Mouse (Mus musculus): ENCODE data around the gene Fam160a2.
"Not testable (repeated sequence)": the region's sequence is repeated elsewhere in the genome, so short reads cannot be mapped to it uniquely, and the experiment has no call there.

Fam160a2 gene

DNA sequence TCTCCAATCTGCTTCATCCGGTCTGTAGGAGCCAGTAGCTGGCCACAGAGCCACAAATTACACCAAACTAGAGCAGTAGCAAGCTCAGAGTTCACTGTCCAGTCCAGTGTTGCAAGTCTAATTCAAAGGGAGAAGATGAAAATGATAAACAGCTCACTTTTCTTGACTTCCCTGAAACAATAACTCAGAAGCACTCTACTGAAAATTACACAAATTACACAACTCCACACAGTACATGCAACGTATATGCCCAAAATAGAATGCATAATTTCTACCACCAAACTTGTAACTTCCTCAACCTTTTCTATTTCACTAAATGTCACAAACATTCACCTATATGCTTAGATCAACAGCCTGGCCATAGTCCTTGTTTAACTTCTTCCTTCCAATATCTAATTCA lies 9.6 kb downstream of the Fam160a2 start:
- no peak for DNase-seq

- no peak for DNase-seq
These were observed 12.2 kb downstream of the Fam160a2 start for GRCm38 (mm10) chr7:105387696-105388095.

DNA sequence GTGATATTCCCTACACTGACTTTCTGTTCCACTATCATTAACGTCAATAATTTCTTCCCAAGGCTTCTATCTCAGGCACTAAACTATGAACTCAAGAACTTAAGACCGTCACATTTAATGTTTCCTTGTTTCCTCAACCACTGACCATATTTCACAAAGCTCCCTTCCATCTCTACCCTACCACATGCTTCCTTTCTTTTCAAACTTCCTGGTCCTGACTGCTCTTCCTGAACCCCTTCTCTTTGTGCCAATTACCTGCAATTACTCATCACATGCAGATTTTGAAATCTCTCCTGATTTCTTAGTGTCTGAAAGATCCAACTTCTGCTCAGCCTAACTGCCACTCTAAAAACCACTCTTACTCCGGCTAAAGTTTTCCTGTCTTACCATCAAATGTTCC lies 19.5 kb downstream of the Fam160a2 start:
- peak; percentile 11 for DNase-seq

GRCm38 (mm10) chr7:105374866-105375265 lies 25.0 kb downstream of the Fam160a2 start, which contains the start of gene Gm5901:
Gene Gm5901, plus strand, starts transcription at chr7:105375038.
- peak; percentile 80 for DNase-seq

- DNase-seq, result no peak
These were observed 25.9 kb downstream of the Fam160a2 start for GRCm38 (mm10) chr7:105373976-105374375.

GRCm38 (mm10) chr7:105373509-105373908 lies 26.3 kb downstream of the Fam160a2 start:
- peak; percentile 93 for DNase-seq

DNA sequence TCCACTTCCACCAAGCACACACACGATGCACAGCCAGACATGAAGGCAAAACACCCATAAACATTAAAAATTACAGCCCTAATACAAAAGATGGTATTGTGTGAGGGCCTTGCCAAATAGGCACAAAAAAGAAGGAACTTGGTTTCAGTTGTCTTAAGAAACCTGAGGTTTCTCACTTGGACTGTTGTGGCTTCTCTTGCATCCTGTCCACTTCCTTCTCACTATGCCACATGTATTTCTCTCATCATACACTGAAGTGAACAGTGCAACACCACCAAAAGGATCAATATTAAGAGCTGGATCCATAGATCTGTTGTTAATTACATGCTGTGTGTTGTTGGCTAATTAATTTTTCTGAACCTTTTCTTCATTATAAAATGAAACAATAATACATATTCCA lies 26.9 kb downstream of the Fam160a2 start:
- no peak for DNase-seq

DNA sequence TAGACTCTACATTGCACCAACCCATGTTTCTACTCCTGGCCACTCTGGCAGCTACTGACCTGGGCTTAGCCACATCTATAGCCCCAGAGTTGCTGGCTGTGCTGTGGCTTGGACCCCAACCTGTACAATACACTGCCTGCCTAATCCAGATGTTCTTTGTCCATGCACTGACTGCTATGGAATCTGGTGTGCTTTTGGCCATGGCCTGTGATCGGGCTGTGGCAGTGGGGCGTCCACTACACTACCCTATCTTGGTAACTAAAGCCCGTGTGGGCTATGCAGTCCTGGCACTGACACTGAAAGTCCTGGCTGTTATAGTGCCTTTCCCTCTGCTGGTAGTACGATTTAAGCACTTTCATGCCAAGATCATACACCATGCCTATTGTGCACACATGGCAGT lies 31.3 kb downstream of the Fam160a2 start:
- DNase-seq, result peak; percentile 85

DNA sequence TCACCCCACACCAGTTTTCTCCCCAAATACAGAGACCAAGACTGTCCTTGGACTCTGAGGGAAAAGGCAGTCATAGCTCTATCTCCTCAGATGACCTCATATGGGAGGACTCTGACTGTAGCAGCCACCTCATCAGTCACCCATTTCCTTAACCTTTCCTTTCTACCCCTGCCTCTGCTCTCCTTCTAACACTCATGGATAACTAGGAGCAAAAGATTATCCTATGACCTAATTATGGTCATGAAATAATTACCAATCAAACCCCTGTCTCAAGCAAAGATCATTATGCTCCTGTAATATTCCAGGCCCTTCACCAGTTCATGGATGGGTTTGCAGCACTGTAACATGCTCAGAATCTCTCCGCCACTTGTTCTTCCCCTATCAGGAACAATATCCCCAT lies 31.9 kb downstream of the Fam160a2 start, which contains the start of gene Olfr692:
TSS of gene Olfr692 (plus strand) at position 301 of the 400 bp plus-strand sequence.
- DNase-seq, result peak; percentile 25

DNA sequence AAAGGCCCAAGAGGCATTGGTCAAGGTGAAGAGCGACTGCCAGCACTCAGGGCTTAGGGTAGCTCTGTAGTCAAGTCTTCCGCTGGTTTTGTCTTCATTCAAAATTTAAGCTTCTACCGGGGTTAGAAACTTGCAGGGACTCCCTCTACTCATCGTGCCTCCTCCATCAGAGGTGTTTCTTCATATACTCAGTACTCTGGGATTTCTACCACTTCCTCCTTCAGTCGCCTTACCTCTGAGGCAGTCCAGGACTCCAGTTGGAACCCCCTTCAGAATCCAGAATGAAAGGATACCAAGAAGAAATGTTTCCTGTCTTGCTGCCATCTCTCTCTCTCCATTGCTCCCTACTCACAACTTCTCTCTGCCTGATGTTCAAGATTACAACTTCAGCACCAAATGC lies 32.6 kb downstream of the Fam160a2 start:
- DNase-seq, result no peak

DNA sequence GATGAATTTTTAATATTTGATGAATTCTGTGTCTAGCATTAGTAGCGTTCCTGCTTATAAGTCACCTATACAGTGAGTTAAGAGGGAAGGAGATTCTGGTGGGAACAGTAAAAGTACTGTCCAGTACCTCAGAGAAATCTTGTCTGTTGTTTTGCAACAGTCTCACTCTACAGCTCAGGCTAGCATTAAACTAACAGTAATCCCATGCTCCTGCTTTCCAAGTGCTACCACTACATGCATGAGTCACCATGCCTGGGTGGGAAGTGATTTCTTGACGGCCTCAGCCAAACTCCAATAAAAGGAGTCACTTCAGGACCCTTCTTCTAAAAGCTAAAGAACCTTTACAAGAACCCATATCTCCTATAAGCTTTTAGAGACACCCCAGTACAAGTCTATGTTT lies 38.1 kb downstream of the Fam160a2 start:
- peak; percentile 4 for DNase-seq

DNA sequence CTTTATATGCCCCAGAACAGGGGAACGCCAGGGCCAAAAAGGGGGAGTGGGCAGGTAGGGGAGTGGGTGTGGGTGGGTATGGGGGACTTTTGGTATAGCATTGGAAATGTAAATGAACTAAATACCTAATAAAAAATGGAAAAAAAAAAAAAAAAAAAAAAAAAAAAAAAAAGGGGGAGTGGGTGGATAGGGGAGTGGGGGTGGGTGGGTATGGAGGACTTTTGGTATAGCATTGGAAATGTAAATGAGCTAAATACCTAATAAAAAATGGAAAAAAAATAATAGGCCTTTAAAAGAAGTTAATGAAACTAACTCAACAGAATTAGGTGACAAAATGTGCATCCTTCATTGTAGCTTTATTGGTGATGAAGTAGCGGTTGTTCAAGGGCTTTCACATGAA lies 43.4 kb downstream of the Fam160a2 start:
- not testable (repeated sequence) for DNase-seq

GRCm38 (mm10) chr7:105356064-105356463 lies 43.8 kb downstream of the Fam160a2 start:
- DNase-seq, result not testable (repeated sequence)

GRCm38 (mm10) chr7:105342752-105343151 lies 57.1 kb downstream of the Fam160a2 start:
- DNase-seq, result no peak

DNA sequence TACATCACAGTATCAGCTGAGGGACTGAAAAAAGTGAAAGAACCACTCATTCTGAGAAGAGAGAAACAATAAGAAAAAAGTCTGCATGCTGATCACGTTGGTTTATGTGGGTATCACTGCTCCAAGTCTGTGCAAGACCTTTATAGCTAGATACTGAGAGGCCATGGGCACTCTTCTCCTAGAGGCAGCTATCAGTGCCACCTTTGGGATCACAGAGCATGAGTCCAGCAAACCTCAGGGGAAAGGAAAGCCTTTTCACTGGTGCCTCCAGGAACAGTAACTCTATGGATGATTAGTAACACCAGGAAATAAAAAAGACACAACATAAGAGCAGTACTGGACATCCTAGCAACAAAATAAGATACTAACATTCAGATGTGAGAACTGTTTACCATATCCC lies 57.7 kb downstream of the Fam160a2 start, which contains the start of gene Olfr691:
TSS of gene Olfr691 (minus strand) at position 101 of the 400 bp plus-strand sequence.
- no peak for DNase-seq

GRCm38 (mm10) chr7:105334004-105334403 lies 65.8 kb downstream of the Fam160a2 start, which contains the start of gene Olfr690:
Gene Olfr690, minus strand, starts transcription at chr7:105334104.
- DNase-seq, result no peak

DNA sequence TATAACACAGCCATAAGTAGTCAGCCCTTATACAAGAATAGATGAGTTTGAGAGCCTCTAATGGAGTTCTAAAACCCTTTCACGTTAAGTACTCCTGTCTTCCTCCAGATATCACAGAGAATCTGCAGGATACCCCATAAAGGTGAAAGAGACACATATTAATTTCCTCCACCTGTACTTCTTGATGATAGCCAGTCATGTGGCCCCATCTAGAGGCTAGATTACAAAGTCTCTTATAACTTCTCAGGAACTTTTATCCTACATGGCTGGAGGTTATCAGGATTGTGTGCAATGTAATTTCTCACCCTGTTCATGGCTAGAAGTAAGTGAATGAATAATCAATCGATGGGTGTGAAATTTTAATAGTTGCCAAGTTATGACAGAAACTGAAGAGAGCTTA lies 74.6 kb downstream of the Fam160a2 start:
- no peak for DNase-seq
